Mouse (Mus musculus): Measurements from ENCODE around the gene 2310079G19Rik. TPM values are rescaled to one million over a fixed set of nuclear protein-coding genes. Genes with fewer than 3 reads are reported as not detected.

2310079G19Rik gene
- not detected for polyA plus RNA-seq (2012; fragmentation: generic; extraction: Trizol)

- H3K27me3 ChIP-seq (ENCODE audit: control insufficient read depth, insufficient read depth, insufficient read length), result no peaks in the 10 kb centered on the region
- H3K4me3 ChIP-seq, result no peak within 1 kb of the TSS
- H3K36me3 ChIP-seq (ENCODE audit: control insufficient read depth, insufficient read depth), result no peaks in the 10 kb centered on the region
- no peaks in the 10 kb centered on the region for H3K79me2 ChIP-seq (ENCODE audit: control insufficient read depth, insufficient read depth)
- no peak within 1 kb of the TSS for H3K4me2 ChIP-seq (ENCODE audit: low read depth)
- TF ChIP-seq TCF3 (IDR thresholded peaks at IDR 0.05; ENCODE audit: insufficient read length, low read depth) (no peak), MYOG (IDR thresholded peaks at IDR 0.05; ENCODE audit: control insufficient read depth in 1 of 3, insufficient read depth in 1 of 3, insufficient read length in 2 of 3, low read depth in 2 of 3) (no peak), MAX (IDR thresholded peaks at IDR 0.05; ENCODE audit: low read depth) (no peak), TCF12 (IDR thresholded peaks at IDR 0.05; ENCODE audit: insufficient read depth, poor library complexity, severe bottlenecking) (no peak), CEBPB (IDR thresholded peaks at IDR 0.05; ENCODE audit: insufficient read depth, poor library complexity, severe bottlenecking) (no peak), REST (IDR thresholded peaks at IDR 0.05; ENCODE audit: insufficient read depth, insufficient read length) (no peak), SRF (IDR thresholded peaks at IDR 0.05; ENCODE audit: control insufficient read depth, insufficient read length, low read depth) (no peak), POLR2AphosphoS2 (IDR thresholded peaks at IDR 0.05; ENCODE audit: insufficient read length, low read depth) (no peak), POLR2A (IDR thresholded peaks at IDR 0.05; ENCODE audit: insufficient read length, low read depth) (no peak), USF1 (IDR thresholded peaks at IDR 0.05; ENCODE audit: low read depth) (no peak), E2F4 (IDR thresholded peaks at IDR 0.05; ENCODE audit: insufficient read depth) (no peak), MYOD1 (IDR thresholded peaks at IDR 0.05; ENCODE audit: control insufficient read depth in 1 of 3, insufficient read length in 2 of 3, low read depth in 2 of 3) (no peak)
- H3ac ChIP-seq (ENCODE audit: control insufficient read depth, insufficient read length), result no peak within 1 kb of the TSS
These were observed at the start of gene 2310079G19Rik for GRCm38 (mm10) chr16:88627566-88627965. Gene 2310079G19Rik, minus strand, starts transcription at chr16:88627666.

- Histone ChIP-seq H3K4me2 (ENCODE audit: low read depth) (no peak within 1 kb of the TSS), H3ac (ENCODE audit: control insufficient read depth, insufficient read length) (no peak within 1 kb of the TSS), H3K27me3 (ENCODE audit: control insufficient read depth, insufficient read depth, insufficient read length) (no peaks in the 10 kb centered on the region), H3K4me3 (no peak within 1 kb of the TSS), H3K36me3 (ENCODE audit: control insufficient read depth, insufficient read depth) (no peaks in the 10 kb centered on the region), H3K79me2 (ENCODE audit: control insufficient read depth, insufficient read depth) (no peaks in the 10 kb centered on the region)
- TF ChIP-seq TCF12 (IDR thresholded peaks at IDR 0.05; ENCODE audit: insufficient read depth, poor library complexity, severe bottlenecking), result no peak
- no peak for TF ChIP-seq MYOD1 (IDR thresholded peaks at IDR 0.05; ENCODE audit: control insufficient read depth in 1 of 3, insufficient read length in 2 of 3, low read depth in 2 of 3)
- no peak for TF ChIP-seq SRF (IDR thresholded peaks at IDR 0.05; ENCODE audit: control insufficient read depth, insufficient read length, low read depth)
- TF ChIP-seq CEBPB (IDR thresholded peaks at IDR 0.05; ENCODE audit: insufficient read depth, poor library complexity, severe bottlenecking), result no peak
- no peak for TF ChIP-seq POLR2AphosphoS2 (IDR thresholded peaks at IDR 0.05; ENCODE audit: insufficient read length, low read depth)
- no peak for TF ChIP-seq E2F4 (IDR thresholded peaks at IDR 0.05; ENCODE audit: insufficient read depth)
- no peak for TF ChIP-seq POLR2A (IDR thresholded peaks at IDR 0.05; ENCODE audit: insufficient read length, low read depth)
These were observed 44.1 kb upstream of the 2310079G19Rik start, which contains the start of gene Krtap27-1 for GRCm38 (mm10) chr16:88671571-88671970. Gene Krtap27-1, minus strand, starts transcription at chr16:88671671.

GRCm38 (mm10) chr16:88657426-88657825 is 30.0 kb upstream of the 2310079G19Rik start:
- TF ChIP-seq REST (IDR thresholded peaks at IDR 0.05; ENCODE audit: insufficient read depth, insufficient read length) (no peak), E2F4 (IDR thresholded peaks at IDR 0.05; ENCODE audit: insufficient read depth) (no peak), POLR2A (IDR thresholded peaks at IDR 0.05; ENCODE audit: insufficient read length, low read depth) (no peak), MAX (IDR thresholded peaks at IDR 0.05; ENCODE audit: low read depth) (no peak), POLR2AphosphoS2 (IDR thresholded peaks at IDR 0.05; ENCODE audit: insufficient read length, low read depth) (no peak), CEBPB (IDR thresholded peaks at IDR 0.05; ENCODE audit: insufficient read depth, poor library complexity, severe bottlenecking) (no peak), SRF (IDR thresholded peaks at IDR 0.05; ENCODE audit: control insufficient read depth, insufficient read length, low read depth) (no peak), MYOD1 (IDR thresholded peaks at IDR 0.05; ENCODE audit: control insufficient read depth in 1 of 3, insufficient read length in 2 of 3, low read depth in 2 of 3) (no peak), MYOG (IDR thresholded peaks at IDR 0.05; ENCODE audit: control insufficient read depth in 1 of 3, insufficient read depth in 1 of 3, insufficient read length in 2 of 3, low read depth in 2 of 3) (no peak), TCF3 (IDR thresholded peaks at IDR 0.05; ENCODE audit: insufficient read length, low read depth) (no peak)

GRCm38 (mm10) chr16:88651952-88652351 is 24.5 kb upstream of the 2310079G19Rik start:
- no peak overlapping the region for H3K4me3 ChIP-seq

More at GRCm38 (mm10) chr16:88657426-88657825, 30.0 kb upstream of the 2310079G19Rik start:
- Histone ChIP-seq H3K27me3 (ENCODE audit: control insufficient read depth, insufficient read depth, insufficient read length) (no peaks in the 10 kb centered on the region), H3ac (ENCODE audit: control insufficient read depth, insufficient read length) (no peak overlapping the region), H3K79me2 (ENCODE audit: control insufficient read depth, insufficient read depth) (no peaks in the 10 kb centered on the region), H3K36me3 (ENCODE audit: control insufficient read depth, insufficient read depth) (no peaks in the 10 kb centered on the region), H3K4me2 (ENCODE audit: low read depth) (no peak overlapping the region), H3K4me3 (no peak overlapping the region)

More at GRCm38 (mm10) chr16:88651952-88652351, 24.5 kb upstream of the 2310079G19Rik start:
- Histone ChIP-seq H3K79me2 (ENCODE audit: control insufficient read depth, insufficient read depth) (no peaks in the 10 kb centered on the region), H3K4me2 (ENCODE audit: low read depth) (no peak overlapping the region), H3K36me3 (ENCODE audit: control insufficient read depth, insufficient read depth) (no peaks in the 10 kb centered on the region), H3K27me3 (ENCODE audit: control insufficient read depth, insufficient read depth, insufficient read length) (no peaks in the 10 kb centered on the region), H3ac (ENCODE audit: control insufficient read depth, insufficient read length) (no peak overlapping the region)
- TF ChIP-seq MYOD1 (IDR thresholded peaks at IDR 0.05; ENCODE audit: control insufficient read depth in 1 of 3, insufficient read length in 2 of 3, low read depth in 2 of 3), result no peak
- no peak for TF ChIP-seq REST (IDR thresholded peaks at IDR 0.05; ENCODE audit: insufficient read depth, insufficient read length)
- TF ChIP-seq POLR2AphosphoS2 (IDR thresholded peaks at IDR 0.05; ENCODE audit: insufficient read length, low read depth), result no peak
- no peak for TF ChIP-seq USF1 (IDR thresholded peaks at IDR 0.05; ENCODE audit: low read depth)
- TF ChIP-seq CEBPB (IDR thresholded peaks at IDR 0.05; ENCODE audit: insufficient read depth, poor library complexity, severe bottlenecking), result no peak
- no peak for TF ChIP-seq MAX (IDR thresholded peaks at IDR 0.05; ENCODE audit: low read depth)
- no peak for TF ChIP-seq SRF (IDR thresholded peaks at IDR 0.05; ENCODE audit: control insufficient read depth, insufficient read length, low read depth)
- TF ChIP-seq TCF12 (IDR thresholded peaks at IDR 0.05; ENCODE audit: insufficient read depth, poor library complexity, severe bottlenecking), result no peak
- no peak for TF ChIP-seq TCF3 (IDR thresholded peaks at IDR 0.05; ENCODE audit: insufficient read length, low read depth)
- no peak for TF ChIP-seq E2F4 (IDR thresholded peaks at IDR 0.05; ENCODE audit: insufficient read depth)
- TF ChIP-seq MYOG (IDR thresholded peaks at IDR 0.05; ENCODE audit: control insufficient read depth in 1 of 3, insufficient read depth in 1 of 3, insufficient read length in 2 of 3, low read depth in 2 of 3), result no peak
